Mouse (Mus musculus): ENCODE data around the gene Ccdc185.

DNA sequence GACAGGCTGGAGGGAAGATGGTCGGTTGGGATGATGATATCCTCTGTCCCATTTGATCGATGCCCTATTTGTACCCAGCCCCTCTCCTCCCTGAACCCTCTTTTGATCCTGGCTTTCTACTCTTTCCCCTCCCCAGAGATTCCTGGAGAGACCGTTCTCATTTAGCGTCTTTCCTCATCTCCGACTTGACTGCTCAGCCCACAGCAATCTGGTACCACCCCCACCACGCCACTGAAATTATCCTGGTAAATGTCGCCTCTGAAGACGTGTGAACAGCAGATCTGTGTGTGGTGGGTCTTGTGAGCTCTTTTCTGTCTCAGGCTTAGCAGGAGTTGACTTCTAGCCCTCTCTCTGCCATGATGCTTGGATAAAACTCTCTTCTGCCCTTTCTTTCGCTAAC, 45.6 kb upstream of the Ccdc185 start:
- TF ChIP-seq CTCF (IDR thresholded peaks at IDR 0.05; ENCODE audit: low read depth, low read length) (no peak), POLR2A (IDR thresholded peaks at IDR 0.05; ENCODE audit: borderline replicate concordance, low read depth, low read length) (no peak)

All from bone marrow macrophage, adult 2 months (primary cell).